Mouse (Mus musculus): Measurements from ENCODE around the gene Snai3.

GRCm38 (mm10) chr8:122444058-122444748, 16.3 kb downstream of the Snai3 start:
- no peak for TF ChIP-seq POLR2A (IDR thresholded peaks at IDR 0.05; ENCODE audit: insufficient read depth, low read length)
- no peak for TF ChIP-seq CTCF (IDR thresholded peaks at IDR 0.05; ENCODE audit: low read depth, low read length)
- TF ChIP-seq EP300 (IDR thresholded peaks at IDR 0.05; ENCODE audit: insufficient read depth, low read depth, low read length), result peak; percentile 67; the same call in 1 of the 2 replicates
